Mouse (Mus musculus): ENCODE results near the gene Ssbp3. TPM values are rescaled to one million over a fixed set of nuclear protein-coding genes. Genes with fewer than 3 reads are reported as not detected.

Ssbp3 gene
- polyA plus RNA-seq, 1 experiment from 2014 or later, result 22.8 TPM

GRCm38 (mm10) chr4:106913411-106914049, 3.0 kb downstream of the Ssbp3 start:
- no peaks in the 10 kb centered on the region for H3K9me3 ChIP-seq (ENCODE audit: low read length)
- WGBS (ENCODE audit: insufficient replicate concordance), result 70% methylated on average over 9 of the region's 9 CpGs
- peak overlapping the region; percentile 100 for H3K4me2 ChIP-seq (ENCODE audit: low read depth, low read length)
- peak overlapping the region; percentile 21; the same call in 1 of the 2 replicates for H3K9ac ChIP-seq (replicated peaks)
- 0 out of 2 replicates have a peak overlapping the region, but pooled peaks have one; percentile 92 for H3K4me3 ChIP-seq (ENCODE audit: low read depth, low read length)
- TF ChIP-seq EP300 (IDR thresholded peaks at IDR 0.05; ENCODE audit: low read depth) (no peak), CTCF (IDR thresholded peaks at IDR 0.05; ENCODE audit: low read depth) (no peak)
- H3K36me3 ChIP-seq (replicated peaks; ENCODE audit: insufficient read depth, low read length), result peaks cover 41% of the 10 kb centered on the region
- ATAC-seq, result no peak
- DNase-seq, result peak; percentile 38
- no peaks in the 10 kb centered on the region for H3K27me3 ChIP-seq (ENCODE audit: insufficient read depth, low read length)
- peaks cover 33% of the 10 kb centered on the region for H3K4me1 ChIP-seq (ENCODE audit: insufficient read depth)
- H3K27ac ChIP-seq (ENCODE audit: low read depth), result no peak overlapping the region

DNA sequence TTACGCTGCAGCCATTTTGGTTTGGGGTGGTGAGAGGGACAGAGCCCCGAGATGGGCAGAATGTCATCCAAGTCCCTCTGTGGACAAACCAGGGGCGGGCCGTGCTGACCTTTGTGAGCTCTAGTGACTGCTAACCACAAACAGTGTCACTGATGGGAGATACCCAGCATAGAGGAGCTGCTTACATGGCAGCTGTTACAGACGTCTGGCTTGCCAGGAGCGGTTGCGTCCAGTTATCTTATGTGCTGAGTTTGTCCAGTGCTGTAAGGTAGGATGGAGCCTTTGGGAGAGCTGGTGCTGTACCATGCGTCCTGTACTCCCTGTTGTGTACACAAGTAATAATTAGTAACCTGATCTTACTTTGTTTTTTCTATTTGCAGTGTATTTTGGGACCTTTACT, 4.8 kb downstream of the Ssbp3 start:
- Histone ChIP-seq H3K4me2 (ENCODE audit: low read depth, low read length) (no peak overlapping the region), H3K9ac (replicated peaks) (no peak overlapping the region), H3K36me3 (replicated peaks; ENCODE audit: insufficient read depth, low read length) (peaks cover 52% of the 10 kb centered on the region), H3K4me1 (ENCODE audit: insufficient read depth) (peaks cover 21% of the 10 kb centered on the region), H3K9me3 (ENCODE audit: low read length) (no peaks in the 10 kb centered on the region), H3K4me3 (ENCODE audit: low read depth, low read length) (no peak overlapping the region), H3K27ac (ENCODE audit: low read depth) (no peak overlapping the region), H3K27me3 (ENCODE audit: insufficient read depth, low read length) (no peaks in the 10 kb centered on the region)
- DNase-seq (no peak), ATAC-seq (no peak)
- WGBS (ENCODE audit: insufficient replicate concordance), result 63% methylated on average over 8 of the region's 8 CpGs
- TF ChIP-seq CTCF (IDR thresholded peaks at IDR 0.05; ENCODE audit: low read depth) (no peak), EP300 (IDR thresholded peaks at IDR 0.05; ENCODE audit: low read depth) (no peak)

GRCm38 (mm10) chr4:106918263-106918662, 7.8 kb downstream of the Ssbp3 start:
- Histone ChIP-seq H3K4me1 (ENCODE audit: insufficient read depth) (peaks cover 27% of the 10 kb centered on the region), H3K27ac (ENCODE audit: low read depth) (no peak overlapping the region), H3K36me3 (replicated peaks; ENCODE audit: insufficient read depth, low read length) (peaks cover 66% of the 10 kb centered on the region), H3K4me3 (ENCODE audit: low read depth, low read length) (no peak overlapping the region), H3K9ac (replicated peaks) (no peak overlapping the region), H3K9me3 (ENCODE audit: low read length) (no peaks in the 10 kb centered on the region), H3K4me2 (ENCODE audit: low read depth, low read length) (no peak overlapping the region), H3K27me3 (ENCODE audit: insufficient read depth, low read length) (no peaks in the 10 kb centered on the region)
- 83% methylated on average over 1 of the region's 1 CpGs for WGBS (ENCODE audit: insufficient replicate concordance)
- no peak for DNase-seq
- TF ChIP-seq CTCF (IDR thresholded peaks at IDR 0.05; ENCODE audit: low read depth) (no peak), EP300 (IDR thresholded peaks at IDR 0.05; ENCODE audit: low read depth) (no peak)
- ATAC-seq, result no peak

DNA sequence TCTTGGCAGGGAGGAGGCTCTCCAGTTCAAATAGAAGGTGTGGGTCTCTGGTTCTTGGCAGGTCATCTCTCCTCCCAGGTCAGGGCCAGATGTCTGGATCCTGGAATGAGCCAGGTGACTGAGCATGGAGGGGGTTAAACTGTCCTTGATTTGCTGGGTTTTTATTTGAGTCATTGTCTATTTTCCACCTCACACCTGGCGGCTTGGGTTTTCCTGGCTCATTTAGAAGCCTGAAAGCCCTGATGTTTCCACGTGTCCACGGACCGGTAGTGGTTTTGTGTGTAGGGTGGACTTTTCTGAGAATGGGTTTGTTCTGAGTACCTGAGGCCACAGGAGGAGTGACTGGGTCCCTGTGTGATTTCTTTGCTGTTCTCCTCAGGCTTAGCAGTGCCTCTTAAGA, 9.6 kb downstream of the Ssbp3 start:
- Histone ChIP-seq H3K27ac (ENCODE audit: low read depth) (no peak overlapping the region), H3K36me3 (replicated peaks; ENCODE audit: insufficient read depth, low read length) (peaks cover 67% of the 10 kb centered on the region), H3K4me1 (ENCODE audit: insufficient read depth) (peaks cover 28% of the 10 kb centered on the region), H3K9ac (replicated peaks) (no peak overlapping the region), H3K27me3 (ENCODE audit: insufficient read depth, low read length) (no peaks in the 10 kb centered on the region), H3K9me3 (ENCODE audit: low read length) (no peaks in the 10 kb centered on the region), H3K4me2 (ENCODE audit: low read depth, low read length) (no peak overlapping the region), H3K4me3 (ENCODE audit: low read depth, low read length) (no peak overlapping the region)
- DNase-seq, result no peak
- ATAC-seq, result no peak
- no peak for TF ChIP-seq CTCF (IDR thresholded peaks at IDR 0.05; ENCODE audit: low read depth)
- TF ChIP-seq EP300 (IDR thresholded peaks at IDR 0.05; ENCODE audit: low read depth), result no peak
- WGBS (ENCODE audit: insufficient replicate concordance), result 89% methylated on average over 4 of the region's 4 CpGs

DNA sequence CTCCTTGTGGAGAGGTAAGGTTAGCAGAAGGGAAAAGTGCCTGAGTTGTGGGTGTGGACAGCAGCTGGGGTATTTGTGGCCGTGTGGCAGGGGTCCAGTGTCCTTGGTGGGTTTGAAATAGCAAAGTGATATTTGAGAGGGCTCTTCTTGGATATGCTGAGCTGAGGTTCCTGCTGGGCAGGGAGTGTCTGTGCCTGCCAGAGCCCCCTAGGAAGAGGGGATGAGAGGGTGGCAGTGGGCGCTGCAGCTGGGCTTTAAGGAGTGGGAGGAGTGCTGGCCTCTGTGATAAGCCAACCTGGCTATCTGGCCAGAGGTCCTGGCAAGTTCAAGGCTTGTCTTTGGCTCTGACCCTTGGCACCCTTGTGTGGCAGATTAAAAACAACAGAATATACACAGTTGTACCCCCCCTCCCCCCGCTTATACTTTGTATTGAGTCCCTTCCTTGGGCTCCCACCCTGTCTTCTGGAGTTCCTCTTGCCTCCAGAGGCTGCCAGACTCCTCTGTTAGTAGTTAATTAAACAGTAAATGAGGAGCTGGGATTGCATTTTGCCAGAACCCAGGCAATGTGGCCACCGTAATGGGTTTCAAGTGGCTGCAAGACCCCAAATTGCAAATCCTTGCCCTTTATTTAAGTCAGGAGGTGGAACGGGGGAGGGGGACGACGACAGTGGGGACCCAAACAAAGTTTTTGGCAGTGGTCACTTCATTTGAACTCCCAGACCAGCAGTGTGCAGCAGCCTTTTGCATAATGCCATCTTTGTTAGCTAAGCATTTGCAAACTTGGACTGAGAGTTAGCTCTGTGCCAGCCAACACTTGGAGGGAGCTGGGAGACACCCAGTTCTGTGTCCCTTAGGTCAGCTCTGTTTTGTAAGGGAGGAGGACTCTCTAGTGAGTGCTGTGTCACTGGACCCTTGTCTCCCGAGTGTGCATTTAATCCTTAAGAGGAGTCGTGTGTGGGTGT, 11.2 kb downstream of the Ssbp3 start:
- peak overlapping the region; percentile 23; the same call in 1 of the 2 replicates for H3K4me2 ChIP-seq (ENCODE audit: low read depth, low read length)
- WGBS (ENCODE audit: insufficient replicate concordance), result 65% methylated on average over 9 of the region's 9 CpGs
- H3K9ac ChIP-seq (replicated peaks), result no peak overlapping the region

DNA sequence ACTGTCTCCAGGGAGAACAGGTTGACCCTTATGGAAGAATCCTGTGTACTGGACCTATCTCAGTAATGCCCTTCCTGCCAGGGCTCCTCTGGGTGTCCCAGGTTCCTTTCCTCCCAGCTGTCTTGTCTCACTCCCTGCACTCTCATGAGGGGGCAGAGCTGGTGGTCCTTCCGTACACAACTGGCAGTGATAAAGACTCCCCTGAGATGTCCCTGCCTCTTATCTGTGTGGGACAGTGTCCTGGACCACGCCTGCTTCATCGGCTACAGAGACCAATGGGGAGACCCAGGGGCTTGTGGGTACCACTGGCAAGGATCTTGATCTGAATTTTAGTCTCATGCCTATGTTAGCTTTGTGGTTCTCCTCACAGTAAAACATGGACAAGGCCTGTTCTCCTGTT, 12.4 kb downstream of the Ssbp3 start:
- H3K27ac ChIP-seq (ENCODE audit: low read depth), result peak overlapping the region; percentile 58; the same call in 1 of the 2 replicates
- H3K36me3 ChIP-seq (replicated peaks; ENCODE audit: insufficient read depth, low read length), result peaks cover 59% of the 10 kb centered on the region
- TF ChIP-seq EP300 (IDR thresholded peaks at IDR 0.05; ENCODE audit: low read depth) (peak; percentile 92), CTCF (IDR thresholded peaks at IDR 0.05; ENCODE audit: low read depth) (no peak)
- no peaks in the 10 kb centered on the region for H3K27me3 ChIP-seq (ENCODE audit: insufficient read depth, low read length)
- ATAC-seq (peak; percentile 90), DNase-seq (peak; percentile 46)
- peak overlapping the region; percentile 58 for H3K4me2 ChIP-seq (ENCODE audit: low read depth, low read length)
- H3K4me3 ChIP-seq (ENCODE audit: low read depth, low read length), result no peak overlapping the region
- no peaks in the 10 kb centered on the region for H3K9me3 ChIP-seq (ENCODE audit: low read length)
- H3K9ac ChIP-seq (replicated peaks), result peak overlapping the region; percentile 3; the same call in 1 of the 2 replicates
- H3K4me1 ChIP-seq (ENCODE audit: insufficient read depth), result peaks cover 28% of the 10 kb centered on the region
- 55% methylated on average over 3 of the region's 3 CpGs for WGBS (ENCODE audit: insufficient replicate concordance)

More for the DNA sequence above, 11.2 kb downstream of the Ssbp3 start:
- Histone ChIP-seq H3K27me3 (ENCODE audit: insufficient read depth, low read length) (no peaks in the 10 kb centered on the region), H3K9me3 (ENCODE audit: low read length) (no peaks in the 10 kb centered on the region), H3K4me1 (ENCODE audit: insufficient read depth) (peaks cover 28% of the 10 kb centered on the region), H3K27ac (ENCODE audit: low read depth) (peak overlapping the region; percentile 58), H3K36me3 (replicated peaks; ENCODE audit: insufficient read depth, low read length) (peaks cover 65% of the 10 kb centered on the region), H3K4me3 (ENCODE audit: low read depth, low read length) (no peak overlapping the region)
- TF ChIP-seq CTCF (IDR thresholded peaks at IDR 0.05; ENCODE audit: low read depth) (no peak), EP300 (IDR thresholded peaks at IDR 0.05; ENCODE audit: low read depth) (no peak; the same call in 1 of the 2 replicates)
- DNase-seq (no peak), ATAC-seq (peak; percentile 38)
